Mouse (Mus musculus) limb, embryonic 15.5 days (tissue): ENCODE data around the gene Klf5. TPM values are rescaled to one million over a fixed set of nuclear protein-coding genes. Genes with fewer than 3 reads are reported as not detected.
A peak's percentile ranks its signal among the peaks of the same experiment; 100 is the strongest.

Experiments used
- ATAC-seq: fragments of 200-750 bp; cut with Nextera tagmentation; 2 replicates; pipeline ENCODE4 v1.8.0; 2017; ENCODE audit warnings: low read depth, moderate TSS enrichment; ENCODE audit not compliant: insufficient number of reproducible peaks, low FRiP score, low TSS enrichment
- H3K27ac ChIP-seq: fragments of 300-500 bp; sonication (generic); 2 replicates; pipeline ENCODE4 v1.5.1; 2015; ENCODE audit warnings: moderate library complexity, mild to moderate bottlenecking, inconsistent platforms
- H3K27me3 ChIP-seq: fragments of 300-500 bp; sonication (generic); 2 replicates; pipeline ENCODE4 v1.6.1; 2015; ENCODE audit warnings: inconsistent platforms
- H3K36me3 ChIP-seq: fragments of 300-500 bp; sonication (generic); 2 replicates; pipeline ENCODE4 v1.6.1; 2015; ENCODE audit warnings: inconsistent platforms
- H3K4me1 ChIP-seq: fragments of 300-500 bp; sonication (generic); 2 replicates; pipeline ENCODE4 v1.6.1; 2015; ENCODE audit warnings: inconsistent platforms
- H3K4me2 ChIP-seq: fragments of 300-500 bp; sonication (generic); 2 replicates; pipeline ENCODE4 v1.6.1; 2015; ENCODE audit warnings: mild to moderate bottlenecking, inconsistent platforms
- H3K4me3 ChIP-seq: fragments of 300-500 bp; sonication (generic); 2 replicates; pipeline ENCODE4 v1.5.1; 2015; ENCODE audit warnings: mild to moderate bottlenecking, inconsistent platforms
- H3K9ac ChIP-seq: fragments of 300-500 bp; sonication (generic); 2 replicates; pipeline ENCODE4 v1.6.1; 2015; ENCODE audit warnings: inconsistent platforms
- H3K9me3 ChIP-seq: fragments of 300-500 bp; sonication (generic); 2 replicates; pipeline ENCODE4 v1.6.1; 2016; ENCODE audit warnings: inconsistent platforms
- WGBS: fragments of 180-500 bp; shearing (Covaris S2); methylation state at CpG from one replicate; pipeline ENCODE4 v1.1.7; 2015; 5-methylcytosine and 5-hydroxymethylcytosine counted together
- polyA plus RNA-seq: library from polyadenylated mRNA; unstranded; fragments of >200 nt; fragmentation: Nextera tagmentation; extraction: Ambion mirVana; gene quantifications from 2 replicates; pipeline ENCODE4 v1.2.1, GENCODE M21; 2015

The Klf5 gene
- 59.1 and 60.8 TPM in 2 replicates for polyA plus RNA-seq

DNA sequence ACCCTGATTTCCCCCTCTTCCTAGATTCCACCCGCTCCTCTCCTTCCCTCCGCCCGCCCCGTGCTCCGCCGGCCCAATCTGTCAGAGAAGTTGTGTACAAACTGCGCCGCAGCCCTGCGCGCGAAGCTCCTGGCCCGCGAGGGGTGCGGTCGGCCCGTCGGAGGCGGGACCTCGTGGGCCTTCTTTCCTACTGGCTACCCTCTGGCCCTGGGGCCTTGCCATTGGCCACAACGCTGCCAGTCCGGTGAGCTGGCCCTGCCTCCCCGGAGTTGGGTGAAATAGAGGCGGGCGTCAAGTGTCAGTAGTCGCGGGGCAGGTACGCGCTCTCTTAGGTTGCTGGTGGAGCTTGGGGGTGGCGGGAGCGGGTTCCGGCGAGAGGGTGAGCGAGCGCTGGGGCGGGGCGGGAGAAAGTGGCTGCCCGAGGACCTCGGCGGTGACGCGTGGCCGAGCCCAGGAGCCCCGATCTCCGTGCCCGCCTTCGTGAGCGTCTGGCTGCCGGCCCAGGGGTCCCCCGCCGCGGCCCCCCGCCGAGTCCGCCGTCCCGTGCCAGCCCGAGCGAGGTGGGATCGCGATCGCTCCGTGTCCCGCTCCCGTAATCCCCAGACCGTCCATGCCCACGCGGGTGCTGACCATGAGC is at the start of gene Klf5:
Klf5 (plus strand) TSS at position 307 of the 637 bp plus-strand sequence.
- Histone ChIP-seq H3K4me2 (peak within 1 kb of the TSS; percentile 80), H3K4me3 (peak within 1 kb of the TSS; percentile 77), H3K27me3 (peaks cover 5% of the 10 kb centered on the region; the same call in 1 of the 2 replicates), H3K9me3 (no peaks in the 10 kb centered on the region), H3K36me3 (0 out of 2 replicates have a peak, but pooled peaks cover 3% of the 10 kb centered on the region), H3K27ac (peak within 1 kb of the TSS; percentile 84), H3K4me1 (0 out of 2 replicates have a peak, but pooled peaks cover 6% of the 10 kb centered on the region), H3K9ac (peak within 1 kb of the TSS; percentile 78)
- WGBS = under 1% methylated on average over 64 of the region's 67 CpGs
- ATAC-seq = peak; percentile 97

GRCm38 (mm10) chr14:99262026-99262425 is 36.5 kb upstream of the Klf5 start:
- Histone ChIP-seq H3K4me2 (no peak overlapping the region), H3K4me1 (no peaks in the 10 kb centered on the region), H3K36me3 (peaks cover 2% of the 10 kb centered on the region; the same call in 1 of the 2 replicates), H3K9me3 (no peaks in the 10 kb centered on the region), H3K27ac (no peak overlapping the region), H3K4me3 (no peak overlapping the region), H3K27me3 (no peaks in the 10 kb centered on the region), H3K9ac (no peak overlapping the region)
- ATAC-seq = no peak
- WGBS = 92% methylated on average over 12 of the region's 12 CpGs

DNA sequence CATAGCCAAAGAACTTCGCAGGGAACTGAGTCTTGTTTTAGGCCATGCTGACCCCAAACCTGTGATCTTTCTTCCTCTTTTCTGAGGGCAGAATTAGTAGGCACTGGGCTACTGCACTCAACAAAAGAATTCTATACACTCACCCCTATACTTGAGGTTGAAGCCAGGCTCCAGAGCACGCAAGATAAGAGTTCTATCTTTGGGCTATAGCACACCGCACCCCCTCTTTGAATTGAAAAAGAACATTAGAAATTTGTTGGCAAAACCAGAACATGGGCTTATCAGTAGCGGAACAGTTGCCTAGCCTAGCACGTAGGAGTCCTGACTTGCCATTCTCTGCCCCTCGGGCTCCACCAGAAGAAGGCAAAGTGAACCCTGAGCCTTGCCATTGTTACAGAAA is 34.7 kb upstream of the Klf5 start:
- H3K9ac ChIP-seq = no peak overlapping the region
- no peaks in the 10 kb centered on the region for H3K27me3 ChIP-seq
- 96% methylated on average over 6 of the region's 6 CpGs for WGBS
- H3K4me1 ChIP-seq = no peaks in the 10 kb centered on the region
- no peaks in the 10 kb centered on the region for H3K9me3 ChIP-seq
- H3K4me2 ChIP-seq = no peak overlapping the region
- no peak overlapping the region for H3K4me3 ChIP-seq
- no peak overlapping the region for H3K27ac ChIP-seq
- ATAC-seq = no peak
- H3K36me3 ChIP-seq = peaks cover 2% of the 10 kb centered on the region; the same call in 1 of the 2 replicates

DNA sequence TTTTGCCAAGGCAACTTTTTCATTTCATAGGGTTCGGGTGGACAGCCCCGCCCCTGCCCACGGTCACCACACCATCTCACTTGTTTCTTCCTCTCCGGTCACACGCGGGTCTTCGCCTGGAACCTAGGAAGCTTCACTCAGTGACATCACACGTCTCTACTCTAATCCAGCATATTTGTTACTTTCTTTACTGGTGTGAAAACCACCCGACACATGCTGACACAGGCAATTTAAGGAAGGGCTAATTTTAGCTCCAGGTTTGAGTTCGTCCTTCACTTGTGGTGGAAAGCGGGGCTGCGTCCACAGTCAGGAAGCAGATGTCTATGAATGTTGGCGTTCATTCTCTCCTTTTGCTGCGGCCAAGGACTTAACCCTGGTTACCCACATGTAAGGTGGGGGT is 32.7 kb upstream of the Klf5 start:
- ATAC-seq = no peak
- H3K27ac ChIP-seq = no peak overlapping the region
- H3K4me2 ChIP-seq = no peak overlapping the region
- no peaks in the 10 kb centered on the region for H3K4me1 ChIP-seq
- no peak overlapping the region for H3K9ac ChIP-seq
- no peaks in the 10 kb centered on the region for H3K9me3 ChIP-seq
- H3K27me3 ChIP-seq = no peaks in the 10 kb centered on the region
- WGBS = 85% methylated on average over 14 of the region's 14 CpGs
- H3K4me3 ChIP-seq = no peak overlapping the region
- H3K36me3 ChIP-seq = peaks cover 2% of the 10 kb centered on the region; the same call in 1 of the 2 replicates

DNA sequence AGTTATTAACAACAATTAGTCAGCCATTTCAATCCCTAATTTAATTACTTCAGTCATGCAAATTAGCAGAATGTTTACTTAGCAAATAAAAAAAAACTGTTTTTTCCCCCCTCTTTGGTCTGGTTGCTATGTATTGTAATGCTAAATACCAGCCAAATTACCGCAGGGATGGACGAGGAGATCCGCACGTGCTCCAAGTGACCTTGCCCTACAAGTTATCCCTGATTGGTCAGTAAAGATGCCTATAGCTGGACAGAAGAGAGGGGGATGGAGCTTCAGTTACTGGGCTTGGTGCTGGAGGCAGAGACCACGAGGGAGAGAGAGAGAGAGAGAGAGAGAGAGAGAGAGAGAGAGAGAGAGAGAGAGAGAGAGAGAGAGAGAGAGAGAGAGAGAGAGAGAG is 31.7 kb upstream of the Klf5 start:
- no peak for ATAC-seq
- Histone ChIP-seq H3K27ac (no peak overlapping the region), H3K27me3 (no peaks in the 10 kb centered on the region), H3K9me3 (no peaks in the 10 kb centered on the region), H3K9ac (no peak overlapping the region), H3K36me3 (no peaks in the 10 kb centered on the region), H3K4me1 (no peaks in the 10 kb centered on the region), H3K4me3 (no peak overlapping the region), H3K4me2 (no peak overlapping the region)
- 58% methylated on average over 5 of the region's 5 CpGs for WGBS

DNA sequence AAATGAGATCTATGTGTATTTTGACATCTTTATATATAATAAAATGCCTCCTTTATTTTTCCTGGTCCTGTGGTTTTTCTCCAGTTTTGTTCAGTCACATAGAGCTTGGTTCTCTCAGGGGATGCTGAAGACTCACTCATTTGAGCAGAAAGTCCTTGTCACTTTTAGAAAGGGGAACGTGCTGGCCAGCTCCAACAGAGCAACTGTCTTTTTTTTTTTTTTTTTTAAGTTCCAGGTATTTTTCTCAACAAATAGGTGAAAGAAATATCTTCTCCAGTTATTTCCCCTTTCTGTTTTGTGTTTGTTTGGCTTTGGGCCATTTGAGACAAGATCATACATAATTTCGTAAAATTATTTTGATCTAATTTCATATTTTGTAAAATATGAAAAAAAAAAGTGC is 24.4 kb upstream of the Klf5 start:
- no peaks in the 10 kb centered on the region for H3K9me3 ChIP-seq
- WGBS = 73% methylated on average over 2 of the region's 2 CpGs
- no peak overlapping the region for H3K9ac ChIP-seq
- no peak overlapping the region for H3K4me3 ChIP-seq
- H3K27ac ChIP-seq = no peak overlapping the region
- no peaks in the 10 kb centered on the region for H3K36me3 ChIP-seq
- H3K27me3 ChIP-seq = no peaks in the 10 kb centered on the region
- H3K4me1 ChIP-seq = no peaks in the 10 kb centered on the region
- no peak overlapping the region for H3K4me2 ChIP-seq
- ATAC-seq = no peak

DNA sequence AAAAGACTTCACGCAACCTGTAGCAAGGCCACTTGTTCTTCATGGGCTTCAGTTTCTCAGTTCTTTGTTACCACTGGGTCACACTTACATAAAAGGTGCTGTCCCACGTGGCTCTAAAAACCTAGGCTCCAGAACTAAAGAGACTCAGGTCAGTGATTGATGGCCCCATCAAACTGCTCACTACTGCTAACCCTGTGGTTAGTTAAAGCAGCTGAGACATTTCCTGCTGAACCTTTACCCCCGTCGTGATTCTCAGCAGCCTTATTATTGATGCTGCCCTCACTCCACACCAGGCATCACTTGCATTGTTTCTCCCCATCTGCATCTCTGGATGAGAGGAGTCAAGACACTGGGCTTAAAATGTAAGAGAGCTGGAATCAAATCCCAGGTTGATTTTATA is 22.7 kb upstream of the Klf5 start:
- WGBS = 17% methylated on average over 4 of the region's 4 CpGs
- H3K27me3 ChIP-seq = no peaks in the 10 kb centered on the region
- no peak overlapping the region for H3K4me3 ChIP-seq
- no peak for ATAC-seq
- H3K9ac ChIP-seq = no peak overlapping the region
- no peak overlapping the region for H3K4me2 ChIP-seq
- no peaks in the 10 kb centered on the region for H3K4me1 ChIP-seq
- H3K27ac ChIP-seq = no peak overlapping the region
- H3K9me3 ChIP-seq = no peaks in the 10 kb centered on the region
- H3K36me3 ChIP-seq = no peaks in the 10 kb centered on the region

GRCm38 (mm10) chr14:99278312-99278711 is 20.2 kb upstream of the Klf5 start:
- no peak for ATAC-seq
- Histone ChIP-seq H3K4me3 (no peak overlapping the region), H3K27me3 (no peaks in the 10 kb centered on the region), H3K4me2 (no peak overlapping the region), H3K27ac (no peak overlapping the region), H3K36me3 (no peaks in the 10 kb centered on the region), H3K9me3 (no peaks in the 10 kb centered on the region), H3K4me1 (no peaks in the 10 kb centered on the region), H3K9ac (no peak overlapping the region)
- WGBS = 39% methylated on average over 9 of the region's 9 CpGs

- Histone ChIP-seq H3K36me3 (no peaks in the 10 kb centered on the region), H3K4me3 (no peak overlapping the region), H3K9ac (no peak overlapping the region), H3K9me3 (no peaks in the 10 kb centered on the region), H3K4me1 (no peaks in the 10 kb centered on the region), H3K4me2 (no peak overlapping the region), H3K27me3 (no peaks in the 10 kb centered on the region), H3K27ac (no peak overlapping the region)
- no peak for ATAC-seq
- WGBS = 49% methylated on average over 12 of the region's 12 CpGs
Measured at GRCm38 (mm10) chr14:99278763-99279486, 19.6 kb upstream of the Klf5 start.

GRCm38 (mm10) chr14:99280399-99280798 is 18.1 kb upstream of the Klf5 start:
- H3K4me3 ChIP-seq = no peak overlapping the region
- no peak overlapping the region for H3K9ac ChIP-seq
- no peak overlapping the region for H3K4me2 ChIP-seq
- H3K27ac ChIP-seq = no peak overlapping the region
- 86% methylated on average over 5 of the region's 5 CpGs for WGBS
- ATAC-seq = no peak
- H3K4me1 ChIP-seq = no peaks in the 10 kb centered on the region
- no peaks in the 10 kb centered on the region for H3K36me3 ChIP-seq
- no peaks in the 10 kb centered on the region for H3K9me3 ChIP-seq
- no peaks in the 10 kb centered on the region for H3K27me3 ChIP-seq

GRCm38 (mm10) chr14:99280825-99281433 is 17.6 kb upstream of the Klf5 start:
- Histone ChIP-seq H3K27me3 (no peaks in the 10 kb centered on the region), H3K27ac (no peak overlapping the region), H3K4me1 (no peaks in the 10 kb centered on the region), H3K9ac (no peak overlapping the region), H3K4me2 (no peak overlapping the region), H3K36me3 (no peaks in the 10 kb centered on the region), H3K4me3 (no peak overlapping the region), H3K9me3 (no peaks in the 10 kb centered on the region)
- ATAC-seq = no peak
- 60% methylated on average over 5 of the region's 5 CpGs for WGBS

DNA sequence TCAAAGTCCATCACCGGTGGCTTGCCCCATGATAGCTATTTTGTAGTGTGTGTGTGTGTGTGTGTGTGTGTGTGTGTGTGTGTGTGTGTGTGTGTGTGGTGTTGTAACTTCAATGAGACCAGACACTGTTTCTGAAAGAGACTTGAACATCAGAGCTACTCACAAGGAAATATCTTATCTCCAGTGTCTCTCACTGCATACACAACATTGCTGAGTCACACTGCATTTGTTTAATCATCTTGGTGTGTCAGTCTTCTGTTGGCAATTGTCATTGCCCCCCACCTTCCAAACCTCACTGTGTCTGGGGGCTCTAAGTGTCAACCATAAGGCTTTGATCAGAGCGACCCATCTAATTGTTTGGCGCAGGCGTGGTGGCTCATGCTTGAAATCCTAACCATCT is 13.0 kb upstream of the Klf5 start:
- Histone ChIP-seq H3K27me3 (no peaks in the 10 kb centered on the region), H3K9me3 (no peaks in the 10 kb centered on the region), H3K4me3 (no peak overlapping the region), H3K9ac (no peak overlapping the region), H3K4me2 (no peak overlapping the region), H3K36me3 (no peaks in the 10 kb centered on the region), H3K27ac (no peak overlapping the region), H3K4me1 (no peaks in the 10 kb centered on the region)
- ATAC-seq = no peak
- 89% methylated on average over 4 of the region's 4 CpGs for WGBS
